Mouse (Mus musculus) liver, embryonic 14.5 days (tissue): ENCODE measurements around the gene Spata31d1b.

Experiments
- CTCF ChIP-seq: IDR thresholded peaks from 2 replicates; pipeline ENCODE4 v1.5.1; 2016; ENCODE audit warnings: antibody characterized with exemption, low read depth, control low read depth
- EP300 ChIP-seq: IDR thresholded peaks from 2 replicates; pipeline ENCODE4 v1.6.1; 2016; ENCODE audit warnings: antibody characterized with exemption, low read depth

- TF ChIP-seq CTCF (no peak), EP300 (no peak)
Observed at GRCm38 (mm10) chr13:59746711-59747110, 34.6 kb downstream of the Spata31d1b start, which contains the start of gene 1700014D04Rik.
